In genomic region chr5:120322031-120322731, GRCm38 (mm10) we compare ENCODE assay signal across 10 mouse cellular contexts.
A peak's percentile ranks its signal among the peaks of the same experiment; 100 is the strongest.
DNase-seq lines count a peak whose midpoint lies in the region; ATAC-seq lines count a peak whose summit lies in the region.
"Had no signal": no experiment of that assay in that cellular context is flagged by ENCODE, and none has a peak within 500 bp of the region (broad histone marks: within the 10 kb centered on the region; RNA-seq: fewer than 3 reads in every experiment).

No protein-coding gene starts in this region.

- ATAC-seq in kidney, embryonic 16.5 days (ENCODE audit: low FRiP score, low TSS enrichment), result no peak
- ATAC-seq in embryonic facial prominence, embryonic 13.5 days (ENCODE audit: insufficient number of reproducible peaks, insufficient read depth, low FRiP score, low TSS enrichment, low read depth), result no peak
- ATAC-seq in intestine, embryonic 16.5 days, result no peak
- ATAC-seq in neural tube, embryonic 14.5 days (ENCODE audit: low read depth), result peak; percentile 21; the same call in 1 of the 2 replicates

- H3K4me3 ChIP-seq in kidney, embryonic 16.5 days (ENCODE audit: low read length), result peak overlapping the region; percentile 14; the same call in 1 of the 2 replicates
- peak overlapping the region; percentile 34 for H3K4me3 ChIP-seq in embryonic facial prominence, embryonic 13.5 days
- peak overlapping the region; percentile 0; the same call in 1 of the 2 replicates for H3K4me3 ChIP-seq in intestine, embryonic 16.5 days (ENCODE audit: low read length)
- H3K4me3 ChIP-seq in neural tube, embryonic 14.5 days (ENCODE audit: low read depth, low read length), result peak overlapping the region; percentile 10; the same call in 1 of the 2 replicates
- H3K4me3 ChIP-seq: left cerebral cortex, adult 2 months had no signal

- WGBS in kidney, embryonic 16.5 days, result 1% methylated on average over 27 of the region's 30 CpGs
- 2% methylated on average over 30 of the region's 30 CpGs for WGBS in embryonic facial prominence, embryonic 13.5 days
- 3% methylated on average over 29 of the region's 30 CpGs for WGBS in intestine, embryonic 16.5 days
- WGBS in neural tube, embryonic 14.5 days, result 2% methylated on average over 30 of the region's 30 CpGs

- peak overlapping the region; percentile 24; the same call in 1 of the 2 replicates for H3K9ac ChIP-seq in kidney, embryonic 16.5 days (replicated peaks; ENCODE audit: low read length)
- H3K9ac ChIP-seq in embryonic facial prominence, embryonic 13.5 days, result peak overlapping the region; percentile 69
- H3K9ac ChIP-seq in intestine, embryonic 16.5 days (ENCODE audit: low read depth, low read length), result peak overlapping the region; percentile 40; the same call in 1 of the 2 replicates
- H3K9ac ChIP-seq in neural tube, embryonic 14.5 days (replicated peaks; ENCODE audit: low read depth, low read length), result peak overlapping the region; percentile 25; the same call in 1 of the 2 replicates

- peak overlapping the region; percentile 42 for H3K4me2 ChIP-seq in kidney, embryonic 16.5 days (replicated peaks; ENCODE audit: low read depth, low read length)
- H3K4me2 ChIP-seq in embryonic facial prominence, embryonic 13.5 days, result peak overlapping the region; percentile 63
- H3K4me2 ChIP-seq in intestine, embryonic 16.5 days (ENCODE audit: low read depth, low read length), result peak overlapping the region; percentile 2; the same call in 1 of the 2 replicates
- peak overlapping the region; percentile 40 for H3K4me2 ChIP-seq in neural tube, embryonic 14.5 days (ENCODE audit: low read depth, low read length)

- H3K9me3 ChIP-seq in kidney, embryonic 16.5 days (ENCODE audit: low read length), result no peaks in the 10 kb centered on the region
- 0 out of 2 replicates have a peak, but pooled peaks cover 2% of the 10 kb centered on the region for H3K9me3 ChIP-seq in embryonic facial prominence, embryonic 13.5 days
- H3K9me3 ChIP-seq in intestine, embryonic 16.5 days (ENCODE audit: control insufficient read depth, low read length), result no peaks in the 10 kb centered on the region
- H3K9me3 ChIP-seq in neural tube, embryonic 14.5 days (ENCODE audit: control insufficient read depth, low read length), result no peaks in the 10 kb centered on the region
- H3K9me3 ChIP-seq: G1E had no signal

- peaks cover 34% of the 10 kb centered on the region for H3K27me3 ChIP-seq in kidney, embryonic 16.5 days (ENCODE audit: insufficient read depth, low read length)
- peaks cover 75% of the 10 kb centered on the region for H3K27me3 ChIP-seq in embryonic facial prominence, embryonic 13.5 days
- H3K27me3 ChIP-seq in intestine, embryonic 16.5 days (replicated peaks; ENCODE audit: control insufficient read depth, insufficient read depth, low read length), result peaks cover 17% of the 10 kb centered on the region; the same call in 1 of the 2 replicates
- 0 out of 2 replicates have a peak, but pooled peaks cover 3% of the 10 kb centered on the region for H3K27me3 ChIP-seq in neural tube, embryonic 14.5 days (ENCODE audit: control insufficient read depth, insufficient read depth, low read length)

- H3K36me3 ChIP-seq in kidney, embryonic 16.5 days (ENCODE audit: insufficient read depth, low read length), result no peaks in the 10 kb centered on the region
- H3K36me3 ChIP-seq in embryonic facial prominence, embryonic 13.5 days, result no peaks in the 10 kb centered on the region
- H3K36me3 ChIP-seq in intestine, embryonic 16.5 days (ENCODE audit: control insufficient read depth, insufficient read depth, low read length), result no peaks in the 10 kb centered on the region
- no peaks in the 10 kb centered on the region for H3K36me3 ChIP-seq in neural tube, embryonic 14.5 days (ENCODE audit: control insufficient read depth, insufficient read depth, low read length)
- H3K36me3 ChIP-seq: G1E had no signal

- H3K27ac ChIP-seq in kidney, embryonic 16.5 days (ENCODE audit: low read length), result no peak overlapping the region
- no peak overlapping the region for H3K27ac ChIP-seq in embryonic facial prominence, embryonic 13.5 days
- no peak overlapping the region for H3K27ac ChIP-seq in intestine, embryonic 16.5 days (ENCODE audit: low read length)
- no peak overlapping the region for H3K27ac ChIP-seq in neural tube, embryonic 14.5 days (ENCODE audit: low read depth, low read length)
- H3K27ac ChIP-seq: left cerebral cortex, adult 2 months had no signal

- H3K4me1 ChIP-seq in kidney, embryonic 16.5 days (ENCODE audit: insufficient read depth, low read length), result no peaks in the 10 kb centered on the region
- peaks cover 19% of the 10 kb centered on the region for H3K4me1 ChIP-seq in embryonic facial prominence, embryonic 13.5 days
- no peaks in the 10 kb centered on the region for H3K4me1 ChIP-seq in intestine, embryonic 16.5 days (ENCODE audit: control insufficient read depth, insufficient read depth, low read length)
- H3K4me1 ChIP-seq in neural tube, embryonic 14.5 days (ENCODE audit: control insufficient read depth, insufficient read depth, low read length), result peaks cover 4% of the 10 kb centered on the region; the same call in 1 of the 2 replicates

- DNase-seq in kidney, postnatal 4 days, result no peak
- DNase-seq in yolk sac, embryonic 10.5 days (ENCODE audit: low spot score), result no peak
- no peak for DNase-seq in urinary bladder, adult 18-20 months (ENCODE audit: low spot score in 2 of 2)
- DNase-seq in gastrocnemius, postnatal 4 days (ENCODE audit: low spot score in 2 of 2), result no peak

Comparison
In these comparisons a context has a peak if more than half of its experiments do, and no peak if none do; other contexts are left out.
1. H3K4me2 ChIP-seq: peak in every context shown above with its lines; median percentile 63 in embryonic facial prominence, embryonic 13.5 days; 42 in kidney, embryonic 16.5 days; 40 in neural tube, embryonic 14.5 days; 2 in intestine, embryonic 16.5 days.